Mouse (Mus musculus) stomach, postnatal 0 days (tissue): ENCODE results near the gene Rftn2. TPM values are rescaled to one million over a fixed set of nuclear protein-coding genes. Genes with fewer than 3 reads are reported as not detected.

ENCODE experiments used
- ATAC-seq: fragments of 200-750 bp; cut with Nextera tagmentation; 2 replicates; pipeline ENCODE4 v1.8.0; 2017; ENCODE audit not compliant: low FRiP score, low TSS enrichment
- DNase-seq: peaks from one replicate; pipeline ENCODE4 v3.0.0-alpha.2; 2016; ENCODE audit warnings: low spot score
- H3K27ac ChIP-seq: fragments of 300-500 bp; sonication (generic); replicated peaks from 2 replicates; pipeline ENCODE4 v1.5.1; 2014; ENCODE audit warnings: mild to moderate bottlenecking, control low read depth
- H3K27me3 ChIP-seq: fragments of 300-500 bp; sonication (generic); 2 replicates; pipeline ENCODE4 v1.6.1; 2014; ENCODE audit warnings: low read length; ENCODE audit not compliant: control insufficient read depth, insufficient read depth
- H3K36me3 ChIP-seq: fragments of 300-500 bp; sonication (generic); 2 replicates; pipeline ENCODE4 v1.6.1; 2014; ENCODE audit warnings: low read length, mixed read lengths; ENCODE audit not compliant: control insufficient read depth, insufficient read depth
- H3K4me1 ChIP-seq: fragments of 300-500 bp; sonication (generic); replicated peaks from 2 replicates; pipeline ENCODE4 v1.6.1; 2014; ENCODE audit warnings: antibody characterized with exemption; ENCODE audit not compliant: control insufficient read depth, insufficient read depth
- H3K4me2 ChIP-seq: fragments of 300-500 bp; sonication (generic); replicated peaks from 2 replicates; pipeline ENCODE4 v1.6.1; 2014; ENCODE audit warnings: low read depth, mild to moderate bottlenecking, control low read depth, moderate library complexity
- H3K4me3 ChIP-seq: fragments of 300-500 bp; sonication (generic); 2 replicates; pipeline ENCODE4 v1.5.1; 2014; ENCODE audit warnings: low read depth, low read length, control low read depth
- H3K9ac ChIP-seq: fragments of 300-500 bp; sonication (generic); 2 replicates; pipeline ENCODE4 v1.6.1; 2014; ENCODE audit warnings: mild to moderate bottlenecking, low read length, control low read depth, mixed read lengths
- H3K9me3 ChIP-seq: fragments of 300-500 bp; sonication (generic); 2 replicates; pipeline ENCODE4 v1.6.1; 2016; ENCODE audit warnings: low read length; ENCODE audit not compliant: control insufficient read depth
- CTCF ChIP-seq: IDR thresholded peaks from 2 replicates; pipeline ENCODE4 v1.5.1; 2016; ENCODE audit warnings: antibody characterized with exemption, low read depth, mild to moderate bottlenecking, moderate library complexity
- EP300 ChIP-seq: optimal IDR thresholded peaks from 2 replicates; pipeline ENCODE3; 2016; ENCODE audit warnings: antibody characterized with exemption
- WGBS: fragments of 180-500 bp; shearing (Covaris S2); extraction: QIAGEN DNeasy Blood & Tissue Kit; methylation state at CpG from one replicate; pipeline ENCODE4 v1.1.7; 2014; 5-methylcytosine and 5-hydroxymethylcytosine counted together
- polyA plus RNA-seq: library from polyadenylated mRNA; unstranded; fragments of >200 nt; fragmentation: Nextera tagmentation; extraction: Ambion mirVana; gene quantifications from 2 replicates; pipeline ENCODE4 v1.2.1, GENCODE M21; 2015

Gene Rftn2
- polyA plus RNA-seq, 1 experiment from 2014 or later, result 3.0 TPM

DNA sequence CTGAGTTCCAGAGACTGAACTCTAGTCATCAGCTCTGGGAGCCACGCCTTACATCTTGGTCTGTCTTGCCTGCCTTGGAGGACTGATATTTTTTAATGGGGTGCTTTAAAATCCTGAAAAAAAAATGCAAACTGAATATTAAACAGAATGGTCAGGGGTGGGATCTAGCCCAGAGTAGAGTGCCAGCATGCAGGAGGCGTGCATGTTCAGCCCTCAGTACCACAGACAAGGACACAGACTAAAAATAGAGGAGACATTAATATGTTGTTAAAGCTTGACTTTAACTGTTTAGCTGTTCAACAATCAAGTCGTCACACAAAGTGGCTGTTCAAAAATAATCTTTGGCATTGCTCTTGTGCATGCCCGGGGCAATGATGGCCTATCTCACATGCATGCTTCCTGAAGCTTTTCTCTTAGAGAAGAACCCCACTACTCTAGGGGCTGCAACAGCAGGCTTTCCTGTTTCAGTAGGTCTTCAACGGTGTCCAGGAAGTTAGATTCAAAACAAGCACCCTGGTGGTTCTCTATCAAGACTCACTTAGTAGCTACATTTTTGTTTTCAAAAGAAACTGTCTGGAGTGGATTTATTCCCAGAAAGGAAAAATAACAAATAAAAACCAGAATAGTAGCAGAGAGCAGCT is 18.0 kb downstream of the Rftn2 start:
- Histone ChIP-seq H3K4me2 (no peak overlapping the region), H3K4me3 (no peak overlapping the region), H3K27ac (no peak overlapping the region), H3K36me3 (no peaks in the 10 kb centered on the region; the same call in 1 of the 2 replicates), H3K4me1 (no peaks in the 10 kb centered on the region), H3K9me3 (no peaks in the 10 kb centered on the region), H3K9ac (no peak overlapping the region), H3K27me3 (no peaks in the 10 kb centered on the region)
- TF ChIP-seq EP300, result no peak
- no peak for TF ChIP-seq CTCF
- no peak for DNase-seq
- 67% methylated on average over 5 of the region's 5 CpGs for WGBS
- no peak for ATAC-seq

GRCm38 (mm10) chr1:55207561-55207960 is 19.0 kb downstream of the Rftn2 start:
- TF ChIP-seq EP300, result no peak
- TF ChIP-seq CTCF, result no peak
- no peak overlapping the region for H3K27ac ChIP-seq
- H3K4me3 ChIP-seq, result no peak overlapping the region
- no peaks in the 10 kb centered on the region for H3K27me3 ChIP-seq
- 87% methylated on average over 6 of the region's 6 CpGs for WGBS
- no peaks in the 10 kb centered on the region; the same call in 1 of the 2 replicates for H3K36me3 ChIP-seq
- no peaks in the 10 kb centered on the region for H3K4me1 ChIP-seq
- H3K4me2 ChIP-seq, result no peak overlapping the region
- no peak overlapping the region for H3K9ac ChIP-seq
- DNase-seq (no peak), ATAC-seq (no peak)
- H3K9me3 ChIP-seq, result no peaks in the 10 kb centered on the region

- Histone ChIP-seq H3K4me3 (no peak overlapping the region), H3K4me1 (no peaks in the 10 kb centered on the region), H3K9ac (no peak overlapping the region), H3K27ac (no peak overlapping the region), H3K27me3 (no peaks in the 10 kb centered on the region), H3K9me3 (no peaks in the 10 kb centered on the region), H3K36me3 (no peaks in the 10 kb centered on the region; the same call in 1 of the 2 replicates), H3K4me2 (no peak overlapping the region)
- no peak for TF ChIP-seq CTCF
- no peak for TF ChIP-seq EP300
- DNase-seq (no peak), ATAC-seq (no peak)
- WGBS, result 76% methylated on average over 5 of the region's 5 CpGs
Observed at GRCm38 (mm10) chr1:55205808-55206327, 20.7 kb downstream of the Rftn2 start.

DNA sequence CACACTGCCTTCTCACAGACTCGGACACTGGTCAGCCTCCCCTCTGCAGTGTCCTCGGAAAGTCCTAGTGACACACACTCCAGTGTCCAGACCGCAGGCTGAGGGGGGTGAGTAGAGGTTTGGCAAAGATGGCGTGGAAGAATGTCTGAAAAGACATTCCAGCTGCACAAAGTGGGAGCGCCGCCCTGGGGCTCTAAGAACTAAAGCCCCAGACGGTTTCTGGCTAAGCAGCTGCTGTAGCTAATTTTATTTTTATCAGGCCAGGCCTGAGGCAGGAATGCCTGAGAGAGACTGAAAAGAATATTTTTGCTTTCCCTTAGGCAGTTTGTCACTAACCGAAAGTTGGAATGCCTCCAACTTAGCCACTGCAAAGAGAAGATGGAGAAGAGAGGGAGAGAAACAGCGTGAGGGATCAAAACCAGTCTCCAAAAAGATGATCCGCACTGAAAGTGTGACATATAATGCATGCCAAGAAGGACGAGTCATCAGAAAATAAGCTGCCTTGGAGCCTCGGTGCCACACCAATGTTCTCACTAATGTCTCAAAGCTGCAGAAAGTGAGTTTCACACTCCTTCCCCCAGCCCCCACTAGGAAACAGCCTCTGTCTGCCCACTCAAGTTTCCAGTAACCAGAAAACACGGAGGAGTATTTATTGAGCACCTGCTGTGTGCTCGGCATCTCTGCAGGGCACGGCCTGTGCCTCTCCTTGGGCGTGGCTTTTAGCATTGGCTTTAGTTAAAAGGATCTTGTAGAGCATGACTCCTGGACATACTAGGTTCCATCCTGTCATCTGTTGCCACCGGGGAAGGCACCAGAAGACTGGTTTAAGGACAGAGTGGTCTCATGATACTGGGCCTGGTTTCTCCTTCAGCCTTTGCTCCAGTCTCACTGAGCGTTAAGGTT is 24.5 kb downstream of the Rftn2 start:
- ATAC-seq, result peak; percentile 47; the same call in 1 of the 2 replicates

DNA sequence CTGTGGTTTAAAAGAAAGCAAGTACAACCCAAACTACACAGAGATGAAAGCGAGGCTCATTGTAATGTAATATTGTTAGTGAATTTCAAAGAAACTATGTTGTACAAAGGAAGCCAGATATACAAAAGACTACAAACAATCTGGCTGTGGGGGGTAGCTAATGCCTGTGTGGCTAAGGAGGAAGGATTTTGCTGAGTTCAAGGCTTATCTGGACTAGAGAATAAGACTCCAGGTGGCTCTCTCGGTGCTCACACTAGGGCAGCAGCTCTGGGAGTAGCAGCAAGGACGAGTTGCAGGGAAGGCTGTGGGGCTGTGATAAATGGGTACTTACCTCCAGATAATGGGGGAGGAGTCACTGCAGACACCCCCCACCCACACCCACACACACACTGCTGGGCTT is 27.9 kb downstream of the Rftn2 start:
- no peaks in the 10 kb centered on the region for H3K36me3 ChIP-seq
- H3K27me3 ChIP-seq, result no peaks in the 10 kb centered on the region
- 29% methylated on average over 3 of the region's 3 CpGs for WGBS
- no peak overlapping the region for H3K9ac ChIP-seq
- no peak for DNase-seq
- no peak overlapping the region for H3K4me3 ChIP-seq
- H3K9me3 ChIP-seq, result no peaks in the 10 kb centered on the region
- no peaks in the 10 kb centered on the region for H3K4me1 ChIP-seq
- no peak overlapping the region for H3K27ac ChIP-seq
- no peak for TF ChIP-seq EP300
- TF ChIP-seq CTCF, result no peak
- no peak for ATAC-seq
- H3K4me2 ChIP-seq, result no peak overlapping the region

More for the DNA sequence above, 24.5 kb downstream of the Rftn2 start:
- peak overlapping the region; percentile 25; the same call in 1 of the 2 replicates for H3K4me2 ChIP-seq
- H3K27me3 ChIP-seq, result no peaks in the 10 kb centered on the region
- WGBS, result 45% methylated on average over 18 of the region's 18 CpGs
- H3K4me1 ChIP-seq, result no peaks in the 10 kb centered on the region
- peak overlapping the region; percentile 76 for H3K27ac ChIP-seq
- H3K4me3 ChIP-seq, result no peak overlapping the region
- no peak for DNase-seq
- TF ChIP-seq EP300, result no peak
- peak; percentile 21; the same call in 1 of the 2 replicates for TF ChIP-seq CTCF
- H3K9me3 ChIP-seq, result no peaks in the 10 kb centered on the region
- no peaks in the 10 kb centered on the region; the same call in 1 of the 2 replicates for H3K36me3 ChIP-seq
- peak overlapping the region; percentile 31; the same call in 1 of the 2 replicates for H3K9ac ChIP-seq
